In genomic region chr5:116894575-116894974, GRCm38 (mm10) we compare ENCODE assay signal across 10 mouse cellular contexts.
DNase-seq lines count a peak whose midpoint lies in the region; ATAC-seq lines count a peak whose summit lies in the region.
"Had no signal": no experiment of that assay in that cellular context is flagged by ENCODE, and none has a peak within 500 bp of the region (broad histone marks: within the 10 kb centered on the region; RNA-seq: fewer than 3 reads in every experiment).

No protein-coding gene starts in this region.

- H3K27ac ChIP-seq in hindbrain, embryonic 12.5 days: peak overlapping the region; percentile 76; the same call in 1 of the 2 replicates
- no peak overlapping the region for H3K27ac ChIP-seq in hindbrain, embryonic 10.5 days
- peak overlapping the region; percentile 89 for H3K27ac ChIP-seq in forebrain, embryonic 13.5 days

- H3K27me3 ChIP-seq in hindbrain, embryonic 12.5 days: peaks cover 5% of the 10 kb centered on the region; the same call in 1 of the 2 replicates
- H3K27me3 ChIP-seq in hindbrain, embryonic 10.5 days (ENCODE audit: insufficient read depth, poor library complexity, severe bottlenecking): no peaks in the 10 kb centered on the region
- H3K27me3 ChIP-seq in forebrain, embryonic 13.5 days: no peaks in the 10 kb centered on the region

- 80% methylated on average over 6 of the region's 6 CpGs for WGBS in hindbrain, embryonic 12.5 days
- 78% methylated on average over 6 of the region's 6 CpGs for WGBS in hindbrain, embryonic 10.5 days
- WGBS in forebrain, embryonic 13.5 days: 79% methylated on average over 6 of the region's 6 CpGs

- no peaks in the 10 kb centered on the region for H3K9me3 ChIP-seq in hindbrain, embryonic 12.5 days (replicated peaks)
- H3K9me3 ChIP-seq in hindbrain, embryonic 10.5 days: 0 out of 2 replicates have a peak, but pooled peaks cover 2% of the 10 kb centered on the region
- H3K9me3 ChIP-seq in forebrain, embryonic 13.5 days (replicated peaks): no peaks in the 10 kb centered on the region

- no peak overlapping the region for H3K9ac ChIP-seq in hindbrain, embryonic 12.5 days
- H3K9ac ChIP-seq in forebrain, embryonic 13.5 days: no peak overlapping the region

- H3K4me2 ChIP-seq in hindbrain, embryonic 12.5 days (replicated peaks): no peak overlapping the region
- no peak overlapping the region for H3K4me2 ChIP-seq in forebrain, embryonic 13.5 days

- no peak overlapping the region for H3K4me3 ChIP-seq in hindbrain, embryonic 12.5 days
- H3K4me3 ChIP-seq in hindbrain, embryonic 10.5 days: no peak overlapping the region
- no peak overlapping the region for H3K4me3 ChIP-seq in forebrain, embryonic 13.5 days

- ATAC-seq in hindbrain, embryonic 12.5 days (ENCODE audit: low FRiP score): no peak
- ATAC-seq in forebrain, embryonic 13.5 days: no peak

- H3K4me1 ChIP-seq in hindbrain, embryonic 12.5 days: peaks cover 7% of the 10 kb centered on the region; the same call in 1 of the 2 replicates
- no peaks in the 10 kb centered on the region for H3K4me1 ChIP-seq in hindbrain, embryonic 10.5 days (replicated peaks)
- H3K4me1 ChIP-seq in forebrain, embryonic 13.5 days: peaks cover 21% of the 10 kb centered on the region

- DNase-seq in adrenal gland, adult 2 months: peak; percentile 4
- no peak for DNase-seq in adrenal gland, postnatal 25 days
- DNase-seq in hindbrain, embryonic 10.5 days (ENCODE audit: low spot score): no peak
- DNase-seq in 3T3-L1 (ENCODE audit: low read depth, low spot score): peak; percentile 5
- no peak for DNase-seq in kidney, postnatal 10 days
- DNase-seq in kidney, adult 9 months: no peak
- DNase-seq: kidney, postnatal 14 days; lung, postnatal 4 days had no signal

- H3K36me3 ChIP-seq in hindbrain, embryonic 12.5 days: no peaks in the 10 kb centered on the region
- H3K36me3 ChIP-seq in hindbrain, embryonic 10.5 days: no peaks in the 10 kb centered on the region
- no peaks in the 10 kb centered on the region for H3K36me3 ChIP-seq in forebrain, embryonic 13.5 days (ENCODE audit: poor library complexity, severe bottlenecking)

Comparison
In these comparisons a context has a peak if more than half of its experiments do, and no peak if none do; other contexts are left out.
1. DNase-seq: peak in adrenal gland, adult 2 months (single experiment) and 3T3-L1 (single experiment); none in adrenal gland, postnatal 25 days (single experiment), hindbrain, embryonic 10.5 days (single experiment), kidney, postnatal 10 days (single experiment) and kidney, adult 9 months (single experiment).